Mouse (Mus musculus): ENCODE results near the gene Actg1. TPM values are rescaled to one million over a fixed set of nuclear protein-coding genes. Genes with fewer than 3 reads are reported as not detected.

Gene Actg1
- polyA plus RNA-seq, 1 experiment, result 7,516 TPM

DNA sequence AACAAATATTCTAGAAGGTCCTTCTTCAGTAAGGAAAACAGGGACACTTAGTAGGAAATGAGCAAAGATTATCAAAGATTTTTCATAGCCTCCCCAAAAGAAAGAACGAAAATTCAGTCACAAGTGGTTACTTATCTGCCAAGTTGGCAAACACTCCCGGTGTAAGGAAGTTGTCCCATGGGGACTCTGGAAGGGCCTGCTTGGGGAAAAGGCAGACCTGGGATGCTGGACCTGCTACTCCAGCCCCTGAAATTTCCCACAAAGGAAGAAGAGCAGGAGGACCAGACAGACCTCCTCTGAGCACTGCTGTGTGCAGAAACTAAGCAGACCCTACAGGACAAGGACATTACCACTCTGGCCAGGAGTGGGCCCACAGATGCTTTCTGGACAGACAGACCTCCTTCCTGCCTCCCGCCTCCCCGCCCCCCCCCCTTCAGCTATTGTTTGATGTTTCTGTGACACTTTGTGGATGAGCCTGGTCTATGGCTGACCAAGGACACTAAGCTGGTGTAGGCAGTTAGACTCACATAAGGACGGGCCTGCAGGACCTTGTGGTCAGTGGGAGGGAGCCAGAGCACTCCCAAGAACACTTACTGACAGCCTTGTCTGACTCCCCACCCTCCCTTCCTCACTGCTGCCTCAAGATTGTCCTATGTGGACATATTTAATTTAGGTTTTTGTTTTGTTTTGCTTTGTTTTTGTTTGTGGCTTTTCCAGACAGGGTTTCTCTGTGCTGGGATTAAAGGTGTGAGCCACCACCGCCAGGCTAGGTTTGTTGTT lies 34.2 kb downstream of the Actg1 start:
- no peaks in the 10 kb centered on the region for H3K27me3 ChIP-seq (ENCODE audit: control insufficient read depth, insufficient read depth, insufficient read length)
- H3K79me2 ChIP-seq (ENCODE audit: control insufficient read depth, insufficient read depth), result peaks cover 12% of the 10 kb centered on the region
- no peak overlapping the region for H3K4me3 ChIP-seq (ENCODE audit: insufficient read depth, poor library complexity, severe bottlenecking)
- H3K36me3 ChIP-seq (ENCODE audit: control insufficient read depth, insufficient read depth), result no peaks in the 10 kb centered on the region
- no peak overlapping the region for H3ac ChIP-seq (ENCODE audit: control insufficient read depth, insufficient read length, low read depth)
- H3K79me3 ChIP-seq (ENCODE audit: low read depth), result no peaks in the 10 kb centered on the region
- no peak for TF ChIP-seq MAX (IDR thresholded peaks at IDR 0.05)
- TF ChIP-seq CEBPB (IDR thresholded peaks at IDR 0.05; ENCODE audit: low read depth), result no peak
- no peak for TF ChIP-seq CTCF (IDR thresholded peaks at IDR 0.05; ENCODE audit: control insufficient read depth, insufficient read depth, insufficient read length)
- TF ChIP-seq MYOG (IDR thresholded peaks at IDR 0.05; ENCODE audit: control insufficient read depth, extremely low read depth, insufficient read length), result no peak

DNA sequence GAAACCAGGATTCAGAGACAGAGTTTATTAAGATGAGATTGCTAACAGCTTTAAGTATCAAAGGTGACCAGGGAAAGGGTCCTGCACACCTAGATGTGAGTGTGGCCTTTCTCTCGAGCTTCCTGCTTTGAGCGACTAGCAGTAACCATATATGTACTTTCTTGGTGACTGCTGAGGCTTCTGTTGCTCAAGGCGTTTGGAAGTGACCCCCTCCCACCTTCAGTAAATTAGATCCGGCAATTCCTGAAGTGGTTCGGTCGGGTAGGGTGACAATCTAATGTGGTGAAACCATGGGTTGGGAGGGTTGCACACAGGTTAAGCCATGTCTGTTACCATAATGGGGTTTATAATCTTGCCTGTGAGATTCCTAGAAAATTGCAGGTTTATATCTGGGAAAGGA lies 36.3 kb downstream of the Actg1 start:
- TF ChIP-seq MYOG (IDR thresholded peaks at IDR 0.05; ENCODE audit: control insufficient read depth, extremely low read depth, insufficient read length) (no peak), FOSL1 (IDR thresholded peaks at IDR 0.05; ENCODE audit: insufficient read depth, low read length, poor library complexity, severe bottlenecking) (no peak), CEBPB (IDR thresholded peaks at IDR 0.05; ENCODE audit: low read depth) (no peak), MYOD1 (IDR thresholded peaks at IDR 0.05; ENCODE audit: control insufficient read depth, insufficient read length, low read depth) (no peak), CTCF (IDR thresholded peaks at IDR 0.05; ENCODE audit: control insufficient read depth, insufficient read depth, insufficient read length) (no peak), MAX (IDR thresholded peaks at IDR 0.05) (no peak), USF1 (IDR thresholded peaks at IDR 0.05; ENCODE audit: low read depth) (no peak)
- Histone ChIP-seq H3ac (ENCODE audit: control insufficient read depth, insufficient read length, low read depth) (no peak overlapping the region), H3K4me3 (ENCODE audit: insufficient read depth, poor library complexity, severe bottlenecking) (no peak overlapping the region), H3K27me3 (ENCODE audit: control insufficient read depth, insufficient read depth, insufficient read length) (no peaks in the 10 kb centered on the region), H3K36me3 (ENCODE audit: control insufficient read depth, insufficient read depth) (no peaks in the 10 kb centered on the region), H3K79me2 (ENCODE audit: control insufficient read depth, insufficient read depth) (peaks cover 9% of the 10 kb centered on the region), H3K79me3 (ENCODE audit: low read depth) (no peaks in the 10 kb centered on the region)

DNA sequence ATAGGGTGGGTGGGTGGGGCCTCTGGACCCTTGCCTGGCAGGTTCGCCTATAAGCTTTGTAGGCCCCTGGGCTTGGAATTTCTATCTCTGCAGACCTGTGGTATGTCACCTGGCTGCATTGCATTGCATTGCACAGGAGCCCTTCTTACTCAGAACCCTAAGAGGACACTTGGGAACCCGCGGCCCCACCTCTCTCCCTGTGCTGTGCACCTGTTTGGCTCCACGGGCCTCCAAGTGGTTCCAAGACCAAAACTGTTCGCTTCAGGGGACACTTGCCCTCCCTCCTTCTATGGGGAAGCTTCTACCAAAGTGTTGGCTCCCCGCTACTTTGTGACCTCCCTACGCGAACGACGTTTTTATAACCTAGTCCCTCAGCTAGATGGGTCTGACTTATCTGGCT lies 36.8 kb downstream of the Actg1 start:
- TF ChIP-seq USF1 (IDR thresholded peaks at IDR 0.05; ENCODE audit: low read depth) (no peak), FOSL1 (IDR thresholded peaks at IDR 0.05; ENCODE audit: insufficient read depth, low read length, poor library complexity, severe bottlenecking) (no peak), CEBPB (IDR thresholded peaks at IDR 0.05; ENCODE audit: low read depth) (no peak), CTCF (IDR thresholded peaks at IDR 0.05; ENCODE audit: control insufficient read depth, insufficient read depth, insufficient read length) (no peak), MYOD1 (IDR thresholded peaks at IDR 0.05; ENCODE audit: control insufficient read depth, insufficient read length, low read depth) (no peak), MAX (IDR thresholded peaks at IDR 0.05) (no peak), MYOG (IDR thresholded peaks at IDR 0.05; ENCODE audit: control insufficient read depth, extremely low read depth, insufficient read length) (no peak)
- peaks cover 3% of the 10 kb centered on the region for H3K79me2 ChIP-seq (ENCODE audit: control insufficient read depth, insufficient read depth)
- no peaks in the 10 kb centered on the region for H3K27me3 ChIP-seq (ENCODE audit: control insufficient read depth, insufficient read depth, insufficient read length)
- no peaks in the 10 kb centered on the region for H3K79me3 ChIP-seq (ENCODE audit: low read depth)
- H3K4me3 ChIP-seq (ENCODE audit: insufficient read depth, poor library complexity, severe bottlenecking), result no peak overlapping the region
- no peaks in the 10 kb centered on the region for H3K36me3 ChIP-seq (ENCODE audit: control insufficient read depth, insufficient read depth)
- H3ac ChIP-seq (ENCODE audit: control insufficient read depth, insufficient read length, low read depth), result no peak overlapping the region

DNA sequence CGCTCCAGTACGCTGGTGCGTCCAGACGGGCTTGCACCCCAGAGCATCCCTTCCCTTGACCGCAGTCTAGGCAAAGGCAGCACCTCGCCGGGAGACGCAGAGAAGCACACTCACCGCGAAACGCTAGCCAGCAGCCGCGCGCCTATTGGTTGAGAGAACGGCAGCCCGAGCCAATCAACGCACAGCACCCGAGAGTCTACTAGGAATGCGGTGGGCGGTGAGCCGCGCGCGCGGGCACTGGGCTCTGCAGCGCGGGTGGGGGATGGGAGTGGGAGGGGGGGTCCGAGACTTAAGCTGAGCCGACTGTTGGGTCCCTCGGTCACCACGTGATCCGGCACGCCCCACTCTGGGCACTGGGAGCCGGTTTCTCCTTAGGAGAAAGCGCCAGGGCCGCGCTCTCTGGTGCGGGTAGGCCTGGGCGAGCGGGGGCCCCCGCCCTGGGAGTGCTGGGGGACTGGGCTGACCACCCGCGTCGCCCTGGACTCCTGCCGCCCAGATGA lies 37.5 kb downstream of the Actg1 start:
- no peaks in the 10 kb centered on the region for H3K79me2 ChIP-seq (ENCODE audit: control insufficient read depth, insufficient read depth)
- peak; percentile 78 for TF ChIP-seq USF1 (IDR thresholded peaks at IDR 0.05; ENCODE audit: low read depth)
- no peak for TF ChIP-seq CEBPB (IDR thresholded peaks at IDR 0.05; ENCODE audit: low read depth)
- H3K36me3 ChIP-seq (ENCODE audit: control insufficient read depth, insufficient read depth), result no peaks in the 10 kb centered on the region
- peak overlapping the region; percentile 14 for H3K4me3 ChIP-seq (ENCODE audit: insufficient read depth, poor library complexity, severe bottlenecking)
- no peaks in the 10 kb centered on the region for H3K79me3 ChIP-seq (ENCODE audit: low read depth)
- H3ac ChIP-seq (ENCODE audit: control insufficient read depth, insufficient read length, low read depth), result peak overlapping the region; percentile 39
- H3K27me3 ChIP-seq (ENCODE audit: control insufficient read depth, insufficient read depth, insufficient read length), result no peaks in the 10 kb centered on the region

DNA sequence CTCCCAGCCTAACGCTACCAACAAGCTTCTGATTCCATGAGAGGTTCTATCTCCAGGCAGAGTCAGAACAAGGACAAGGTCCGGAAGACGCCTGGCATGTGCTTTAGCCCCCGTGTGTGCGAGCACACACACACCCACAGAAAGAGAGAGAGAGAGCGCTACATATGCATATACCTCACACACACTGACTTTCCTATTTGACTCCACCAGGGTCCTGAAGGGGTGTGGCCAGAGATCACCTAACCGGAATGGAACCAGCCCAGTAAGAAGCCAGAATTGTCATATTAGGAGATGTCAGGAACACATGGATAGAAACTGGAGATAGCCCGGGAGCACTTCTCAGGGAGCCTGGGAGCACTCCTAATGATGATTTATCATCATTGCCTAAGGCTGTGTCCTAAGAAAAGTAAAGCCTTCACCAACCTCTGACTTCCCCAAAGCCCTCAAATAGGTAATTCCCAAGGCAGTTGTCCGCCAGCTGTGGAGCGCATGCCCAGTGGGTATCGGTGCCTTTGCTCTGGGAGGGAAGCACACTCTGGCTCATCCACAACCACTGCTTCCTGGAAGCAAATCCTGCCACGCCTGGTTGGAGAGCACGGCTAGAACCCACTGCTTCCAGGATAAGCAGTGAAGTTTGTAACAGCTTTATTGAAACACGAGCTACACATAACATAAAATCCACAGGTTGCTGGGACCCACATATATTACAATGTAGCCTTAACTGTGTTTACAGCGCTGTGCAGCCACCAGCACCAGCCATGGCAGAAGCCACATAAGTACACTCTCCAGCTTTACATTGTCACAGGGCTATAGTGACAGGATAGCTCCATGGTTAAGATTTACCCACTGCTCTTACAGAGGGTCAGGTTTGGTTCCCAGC lies 39.7 kb downstream of the Actg1 start:
- Histone ChIP-seq H3K27me3 (ENCODE audit: control insufficient read depth, insufficient read depth, insufficient read length) (no peaks in the 10 kb centered on the region), H3K4me3 (ENCODE audit: insufficient read depth, poor library complexity, severe bottlenecking) (no peak overlapping the region), H3K36me3 (ENCODE audit: control insufficient read depth, insufficient read depth) (no peaks in the 10 kb centered on the region), H3ac (ENCODE audit: control insufficient read depth, insufficient read length, low read depth) (no peak overlapping the region), H3K79me2 (ENCODE audit: control insufficient read depth, insufficient read depth) (no peaks in the 10 kb centered on the region), H3K79me3 (ENCODE audit: low read depth) (no peaks in the 10 kb centered on the region)
- no peak for TF ChIP-seq CTCF (IDR thresholded peaks at IDR 0.05; ENCODE audit: control insufficient read depth, insufficient read depth, insufficient read length)
- no peak for TF ChIP-seq MAX (IDR thresholded peaks at IDR 0.05)
- no peak for TF ChIP-seq MYOG (IDR thresholded peaks at IDR 0.05; ENCODE audit: control insufficient read depth, extremely low read depth, insufficient read length)
- no peak for TF ChIP-seq MYOD1 (IDR thresholded peaks at IDR 0.05; ENCODE audit: control insufficient read depth, insufficient read length, low read depth)
- no peak for TF ChIP-seq FOSL1 (IDR thresholded peaks at IDR 0.05; ENCODE audit: insufficient read depth, low read length, poor library complexity, severe bottlenecking)
- TF ChIP-seq USF1 (IDR thresholded peaks at IDR 0.05; ENCODE audit: low read depth), result no peak
- no peak for TF ChIP-seq CEBPB (IDR thresholded peaks at IDR 0.05; ENCODE audit: low read depth)
